Comparison of ENCODE assay signal across 11 mouse cellular contexts in genomic region chr15:99364022-99364530, GRCm38 (mm10). TPM values are rescaled to one million over a fixed set of nuclear protein-coding genes. Genes with fewer than 3 reads are reported as not detected.
DNase-seq lines count a peak whose midpoint lies in the region; ATAC-seq and TF ChIP-seq lines count a peak whose summit lies in the region.
"Had no signal": no experiment of that assay in that cellular context is flagged by ENCODE, and none has a peak within 500 bp of the region (broad histone marks: within the 10 kb centered on the region; RNA-seq: fewer than 3 reads in every experiment).

No protein-coding gene starts in this region.

- H3K4me3 ChIP-seq in heart, adult 2 months = no peak overlapping the region
- no peak overlapping the region for H3K4me3 ChIP-seq in kidney, embryonic 16.5 days (ENCODE audit: low read length)
- H3K4me3 ChIP-seq: liver, embryonic 15.5 days had no signal

- H3K9ac ChIP-seq in heart, adult 2 months (ENCODE audit: low read depth, low read length) = no peak overlapping the region; the same call in 1 of the 2 replicates
- peak overlapping the region; percentile 4; the same call in 1 of the 2 replicates for H3K9ac ChIP-seq in kidney, embryonic 16.5 days (replicated peaks; ENCODE audit: low read length)
- H3K9ac ChIP-seq: hindbrain, embryonic 14.5 days; liver, embryonic 15.5 days had no signal

- peak overlapping the region; percentile 6 for H3K4me2 ChIP-seq in kidney, embryonic 16.5 days (replicated peaks; ENCODE audit: low read depth, low read length)
- H3K4me2 ChIP-seq: hindbrain, embryonic 14.5 days; liver, embryonic 15.5 days had no signal

- DNase-seq in heart, adult 2 months = no peak
- no peak for DNase-seq in heart, postnatal 36 days
- no peak for DNase-seq in kidney, adult 9 months
- no peak for DNase-seq in cerebellum, postnatal 14 days
- no peak for DNase-seq in urinary bladder, postnatal 10 days (ENCODE audit: low spot score)
- DNase-seq: adrenal gland, adult 8-10 months had no signal

- intact Hi-C loops in heart, adult 2 months (cut with DNase I) = loop anchor here (2.0 kb wide), 1 partner anchor 17 kb away; no protein-coding TSS in a partner anchor
- intact Hi-C loops in heart, postnatal 36 days (cut with DNase I) = loop anchor here (2.0 kb wide), 1 partner anchor 13 kb away; no protein-coding TSS in a partner anchor

- no peak for TF ChIP-seq EP300 in heart, adult 2 months (IDR thresholded peaks at IDR 0.05; ENCODE audit: insufficient read depth, low read depth, low read length)

- no peak for TF ChIP-seq POLR2A in heart, adult 2 months (IDR thresholded peaks at IDR 0.05; ENCODE audit: insufficient read depth, low read depth, low read length)

- ATAC-seq in kidney, embryonic 16.5 days (ENCODE audit: low FRiP score, low TSS enrichment) = peak; percentile 66
- ATAC-seq in CD4-positive, CD25-positive, alpha-beta regulatory T cell, adult 4 months = peak; percentile 39
- ATAC-seq in inflammation-experienced regulatory T-cells, adult 6 months = peak; percentile 58

- peak overlapping the region; percentile 0 for H3K27ac ChIP-seq in heart, adult 2 months
- H3K27ac ChIP-seq in kidney, embryonic 16.5 days (ENCODE audit: low read length) = peak overlapping the region; percentile 76
- H3K27ac ChIP-seq: hindbrain, embryonic 14.5 days had no signal

- H3K27me3 ChIP-seq in heart, adult 2 months (ENCODE audit: control insufficient read depth, insufficient read depth, low read length) = no peaks in the 10 kb centered on the region
- no peaks in the 10 kb centered on the region for H3K27me3 ChIP-seq in kidney, embryonic 16.5 days (ENCODE audit: insufficient read depth, low read length)

- H3K36me3 ChIP-seq in heart, adult 2 months (ENCODE audit: control insufficient read depth, insufficient read depth, low read length) = peaks cover 13% of the 10 kb centered on the region
- no peaks in the 10 kb centered on the region for H3K36me3 ChIP-seq in kidney, embryonic 16.5 days (ENCODE audit: insufficient read depth, low read length)
- H3K36me3 ChIP-seq: liver, embryonic 15.5 days had no signal

- 36% methylated on average over 7 of the region's 7 CpGs for WGBS in heart, adult 2 months
- WGBS in kidney, embryonic 16.5 days = 31% methylated on average over 7 of the region's 7 CpGs

- TF ChIP-seq CTCF in heart, adult 2 months (IDR thresholded peaks at IDR 0.05) = no peak

- H3K4me1 ChIP-seq in heart, adult 2 months (ENCODE audit: control insufficient read depth, insufficient read depth, low read length) = peaks cover 18% of the 10 kb centered on the region
- peaks cover 34% of the 10 kb centered on the region for H3K4me1 ChIP-seq in kidney, embryonic 16.5 days (ENCODE audit: insufficient read depth, low read length)

- H3K79me2 ChIP-seq in heart, adult 2 months (replicated peaks; ENCODE audit: control insufficient read depth, insufficient read depth, low read length) = peaks cover 3% of the 10 kb centered on the region

- no peaks in the 10 kb centered on the region for H3K9me3 ChIP-seq in kidney, embryonic 16.5 days (ENCODE audit: low read length)
- H3K9me3 ChIP-seq: liver, embryonic 15.5 days had no signal

RNA-seq across cellular contexts. Expression of gene Fmnl3, which starts 6.2 kb away (rescaled TPM):
- total RNA-seq in heart, adult 2 months (2021) = 10 to 100 TPM; 14.6 to 18.1 TPM
- polyA plus RNA-seq in heart, adult 2 months (2012; rRNA removed) = 18.6 and 29.3 TPM in 2 replicates
- 10 to 100 TPM; 19.0 to 22.3 TPM for total RNA-seq in heart, postnatal 36 days (2021)
- polyA plus RNA-seq in kidney, embryonic 16.5 days (2015; fragmentation: Nextera tagmentation; extraction: Ambion mirVana) = 27.1 and 29.8 TPM in 2 replicates
- polyA plus RNA-seq in CD4-positive, CD25-positive, alpha-beta regulatory T cell, adult 4 months (2017; shearing (Covaris generic)) = 10 to 100 TPM in 1 of 2 experiments, 1 to 10 TPM in 1; 7.7 to 16.0 TPM
- 10 to 100 TPM in 1 of 3 experiments, 1 to 10 TPM in 2; 5.5 to 13.4 (median 9.2) TPM for polyA plus RNA-seq in inflammation-experienced regulatory T-cells, adult 6 months (2017; shearing (Covaris generic))

RNA-seq across cellular contexts. Expression of gene Tmbim6, which starts 28.6 kb away (rescaled TPM):
- total RNA-seq in heart, adult 2 months (2021) = 100 to 1,000 TPM; 207 to 253 TPM
- polyA plus RNA-seq in heart, adult 2 months (2012; rRNA removed) = 334 and 409 TPM in 2 replicates
- total RNA-seq in heart, postnatal 36 days (2021) = 100 to 1,000 TPM; 233 to 243 TPM
- polyA plus RNA-seq in kidney, embryonic 16.5 days (2015; fragmentation: Nextera tagmentation; extraction: Ambion mirVana) = 634 and 653 TPM in 2 replicates
- polyA plus RNA-seq in CD4-positive, CD25-positive, alpha-beta regulatory T cell, adult 4 months (2017; shearing (Covaris generic)) = 1,000 to 10,000 TPM; 1,029 to 1,509 TPM
- 1,000 to 10,000 TPM; 1,026 to 1,183 (median 1,027) TPM for polyA plus RNA-seq in inflammation-experienced regulatory T-cells, adult 6 months (2017; shearing (Covaris generic))
